In genomic region chr4:126085996-126086576, GRCm38 (mm10) we compare ENCODE assay signal across 7 mouse cellular contexts. TPM values are rescaled to one million over a fixed set of nuclear protein-coding genes. Genes with fewer than 3 reads are reported as not detected.
DNase-seq lines count a peak whose midpoint lies in the region; ATAC-seq and TF ChIP-seq lines count a peak whose summit lies in the region.

No protein-coding gene starts in this region.

- no peak overlapping the region for H3K4me3 ChIP-seq in intestine, embryonic 16.5 days (ENCODE audit: low read length)
- H3K4me3 ChIP-seq in midbrain, embryonic 11.5 days (ENCODE audit: low read depth, low read length) = no peak overlapping the region
- no peak overlapping the region for H3K4me3 ChIP-seq in small intestine, adult 2 months (ENCODE audit: low read depth, low read length)

- H3K36me3 ChIP-seq in intestine, embryonic 16.5 days (ENCODE audit: control insufficient read depth, insufficient read depth, low read length) = no peaks in the 10 kb centered on the region
- no peaks in the 10 kb centered on the region for H3K36me3 ChIP-seq in midbrain, embryonic 11.5 days (ENCODE audit: control insufficient read depth, insufficient read depth, low read length)
- no peaks in the 10 kb centered on the region for H3K36me3 ChIP-seq in small intestine, adult 2 months (ENCODE audit: control insufficient read depth, insufficient read depth, low read length)

- H3K27ac ChIP-seq in intestine, embryonic 16.5 days (ENCODE audit: low read length) = no peak overlapping the region
- no peak overlapping the region for H3K27ac ChIP-seq in midbrain, embryonic 11.5 days (ENCODE audit: low read depth, low read length)
- no peak overlapping the region for H3K27ac ChIP-seq in small intestine, adult 2 months (ENCODE audit: insufficient read depth, low read depth, low read length)

- TF ChIP-seq POLR2A in small intestine, adult 2 months (IDR thresholded peaks at IDR 0.05; ENCODE audit: low read depth, low read length) = no peak; the same call in 1 of the 2 replicates

- intact Hi-C loops in left cerebral cortex, postnatal 4 days (cut with DNase I) = loop anchor here (2.0 kb wide), 1 partner anchor 27 kb away; no protein-coding TSS in a partner anchor

- no peaks in the 10 kb centered on the region for H3K9me3 ChIP-seq in intestine, embryonic 16.5 days (ENCODE audit: control insufficient read depth, low read length)
- no peaks in the 10 kb centered on the region for H3K9me3 ChIP-seq in midbrain, embryonic 11.5 days (ENCODE audit: control insufficient read depth, low read length)

- peak; percentile 89 for TF ChIP-seq CTCF in small intestine, adult 2 months (IDR thresholded peaks at IDR 0.05; ENCODE audit: extremely low read depth, insufficient read length, insufficient replicate concordance, low read depth, low read length)

- peak; percentile 82 for DNase-seq in adrenal gland, adult 2 months
- peak; percentile 88 for DNase-seq in embryo, embryonic 11 days
- DNase-seq in left cerebral cortex, postnatal 4 days = peak; percentile 83
- DNase-seq in midbrain, embryonic 11.5 days (ENCODE audit: low spot score, missing footprints) = peak; percentile 98

- WGBS in intestine, embryonic 16.5 days = 26% methylated on average over 7 of the region's 7 CpGs
- WGBS in midbrain, embryonic 11.5 days = 34% methylated on average over 7 of the region's 7 CpGs
- WGBS in small intestine, adult 2 months = 29% methylated on average over 7 of the region's 7 CpGs

- ATAC-seq in granulocyte monocyte progenitor cell, adult 5-6 weeks (replicated peaks; ENCODE audit: poor library complexity, severe bottlenecking) = peak; percentile 98
- ATAC-seq in intestine, embryonic 16.5 days = peak; percentile 86
- peak; percentile 63 for ATAC-seq in midbrain, embryonic 11.5 days (ENCODE audit: low FRiP score)

- no peak overlapping the region for H3K9ac ChIP-seq in intestine, embryonic 16.5 days (ENCODE audit: low read depth, low read length)
- no peak overlapping the region for H3K9ac ChIP-seq in midbrain, embryonic 11.5 days (ENCODE audit: low read length)

- no peak overlapping the region for H3K4me2 ChIP-seq in intestine, embryonic 16.5 days (ENCODE audit: low read depth, low read length)
- no peak overlapping the region for H3K4me2 ChIP-seq in midbrain, embryonic 11.5 days

- peaks cover 4% of the 10 kb centered on the region for H3K4me1 ChIP-seq in intestine, embryonic 16.5 days (ENCODE audit: control insufficient read depth, insufficient read depth, low read length)
- no peaks in the 10 kb centered on the region for H3K4me1 ChIP-seq in midbrain, embryonic 11.5 days (ENCODE audit: control insufficient read depth, insufficient read depth, low read length)
- H3K4me1 ChIP-seq in small intestine, adult 2 months (ENCODE audit: control insufficient read depth, insufficient read depth, insufficient read length, low read length) = peaks cover 6% of the 10 kb centered on the region; the same call in 1 of the 2 replicates

- no peaks in the 10 kb centered on the region for H3K27me3 ChIP-seq in intestine, embryonic 16.5 days (replicated peaks; ENCODE audit: control insufficient read depth, insufficient read depth, low read length)
- no peaks in the 10 kb centered on the region for H3K27me3 ChIP-seq in midbrain, embryonic 11.5 days (ENCODE audit: control insufficient read depth, insufficient read depth, low read length)
- H3K27me3 ChIP-seq in small intestine, adult 2 months (ENCODE audit: control insufficient read depth, insufficient read depth, low read length) = no peaks in the 10 kb centered on the region

RNA-seq across cellular contexts. Expression of gene Lsm10, which starts 10.3 kb away (rescaled TPM):
- 10 to 100 TPM; 23.4 to 30.7 TPM for total RNA-seq in adrenal gland, adult 2 months (2021)
- polyA plus RNA-seq in adrenal gland, adult 2 months (2012; rRNA removed) = 29.3 and 32.5 TPM in 2 replicates
- total RNA-seq in granulocyte monocyte progenitor cell, adult 5-6 weeks (2014; fragmentation: Nextera tagmentation) = 14.2 and 23.0 TPM in 2 replicates
- total RNA-seq in granulocyte monocyte progenitor cell, adult 5-6 weeks (2017) = 10.9 and 12.5 TPM in 2 replicates
- 54.8 and 57.5 TPM in 2 replicates for polyA plus RNA-seq in intestine, embryonic 16.5 days (2015; fragmentation: Nextera tagmentation; extraction: Ambion mirVana)
- total RNA-seq in left cerebral cortex, postnatal 4 days (2021) = 10 to 100 TPM; 23.9 to 25.3 TPM
- 40.8 and 45.7 TPM in 2 replicates for polyA plus RNA-seq in midbrain, embryonic 11.5 days (2014; fragmentation: Nextera tagmentation; extraction: Ambion mirVana)
- 10.7 and 13.3 TPM in 2 replicates for polyA plus RNA-seq in small intestine, adult 2 months (2012; rRNA removed)

RNA-seq across cellular contexts. Expression of gene Stk40, which starts 17.7 kb away (rescaled TPM):
- 10 to 100 TPM; 43.0 to 56.0 TPM for total RNA-seq in adrenal gland, adult 2 months (2021)
- polyA plus RNA-seq in adrenal gland, adult 2 months (2012; rRNA removed) = 33.2 and 33.5 TPM in 2 replicates
- total RNA-seq in granulocyte monocyte progenitor cell, adult 5-6 weeks (2014; fragmentation: Nextera tagmentation) = 5.9 and 6.3 TPM in 2 replicates
- total RNA-seq in granulocyte monocyte progenitor cell, adult 5-6 weeks (2017) = 2.9 and 3.6 TPM in 2 replicates
- polyA plus RNA-seq in intestine, embryonic 16.5 days (2015; fragmentation: Nextera tagmentation; extraction: Ambion mirVana) = 26.1 and 28.5 TPM in 2 replicates
- 10 to 100 TPM; 23.7 to 25.0 TPM for total RNA-seq in left cerebral cortex, postnatal 4 days (2021)
- 20.8 and 25.4 TPM in 2 replicates for polyA plus RNA-seq in midbrain, embryonic 11.5 days (2014; fragmentation: Nextera tagmentation; extraction: Ambion mirVana)
- 14.5 and 24.0 TPM in 2 replicates for polyA plus RNA-seq in small intestine, adult 2 months (2012; rRNA removed)

RNA-seq across cellular contexts. Expression of gene Oscp1, which starts 27.7 kb away (rescaled TPM):
- 10 to 100 TPM in 1 of 2 experiments, 1 to 10 TPM in 1; 9.5 to 10.9 TPM for total RNA-seq in adrenal gland, adult 2 months (2021)
- 1.6 and 2.1 TPM in 2 replicates for polyA plus RNA-seq in adrenal gland, adult 2 months (2012; rRNA removed)
- total RNA-seq in granulocyte monocyte progenitor cell, adult 5-6 weeks (2014; fragmentation: Nextera tagmentation) = 4.6 and 12.2 TPM in 2 replicates
- total RNA-seq in granulocyte monocyte progenitor cell, adult 5-6 weeks (2017) = 4.4 and 20.5 TPM in 2 replicates
- 7.2 and 11.1 TPM in 2 replicates for polyA plus RNA-seq in intestine, embryonic 16.5 days (2015; fragmentation: Nextera tagmentation; extraction: Ambion mirVana)
- total RNA-seq in left cerebral cortex, postnatal 4 days (2021) = 10 to 100 TPM; 35.3 to 37.9 TPM
- 22.5 and 25.9 TPM in 2 replicates for polyA plus RNA-seq in midbrain, embryonic 11.5 days (2014; fragmentation: Nextera tagmentation; extraction: Ambion mirVana)
- 0.37 and 1.6 TPM in 2 replicates for polyA plus RNA-seq in small intestine, adult 2 months (2012; rRNA removed)

RNA-seq across cellular contexts. Expression of gene Mrps15, which starts 39.4 kb away (rescaled TPM):
- 100 to 1,000 TPM in 1 of 2 experiments, 10 to 100 TPM in 1; 77.2 to 112 TPM for total RNA-seq in adrenal gland, adult 2 months (2021)
- polyA plus RNA-seq in adrenal gland, adult 2 months (2012; rRNA removed) = 196 TPM in 2 replicates
- total RNA-seq in granulocyte monocyte progenitor cell, adult 5-6 weeks (2014; fragmentation: Nextera tagmentation) = 135 and 152 TPM in 2 replicates
- 64.2 and 89.9 TPM in 2 replicates for total RNA-seq in granulocyte monocyte progenitor cell, adult 5-6 weeks (2017)
- 142 and 151 TPM in 2 replicates for polyA plus RNA-seq in intestine, embryonic 16.5 days (2015; fragmentation: Nextera tagmentation; extraction: Ambion mirVana)
- 10 to 100 TPM; 52.3 to 60.6 TPM for total RNA-seq in left cerebral cortex, postnatal 4 days (2021)
- polyA plus RNA-seq in midbrain, embryonic 11.5 days (2014; fragmentation: Nextera tagmentation; extraction: Ambion mirVana) = 140 and 155 TPM in 2 replicates
- polyA plus RNA-seq in small intestine, adult 2 months (2012; rRNA removed) = 130 and 204 TPM in 2 replicates
